Mouse (Mus musculus) lung, adult 2 months (tissue): Measurements from ENCODE around the gene Usf2.

ENCODE experiments used
- CTCF ChIP-seq: fragments of 200-500 bp; IDR thresholded peaks from 2 replicates; pipeline ENCODE4 v1.5.1; 2011; ENCODE audit warnings: mild to moderate bottlenecking, low read length, control low read depth; ENCODE audit not compliant: insufficient read depth
- POLR2A ChIP-seq: fragments of 200-500 bp; IDR thresholded peaks from 2 replicates; pipeline ENCODE4 v1.6.1; 2011; ENCODE audit warnings: low read depth, mild to moderate bottlenecking, control low read depth, low read length, borderline replicate concordance; ENCODE audit errors: extremely low read depth

- TF ChIP-seq POLR2A (no peak), CTCF (no peak)
Measured at GRCm38 (mm10) chr7:30917219-30917618, 39.4 kb downstream of the Usf2 start.
